Mouse (Mus musculus) forebrain, postnatal 0 days (tissue): ENCODE measurements around the gene E4f1. TPM values are rescaled to one million over a fixed set of nuclear protein-coding genes. Genes with fewer than 3 reads are reported as not detected.

Experiments
- ATAC-seq: fragments of 200-750 bp; cut with Nextera tagmentation; 2 replicates; pipeline ENCODE4 v1.8.0; 2017; ENCODE audit warnings: mild to moderate bottlenecking, moderate library complexity
- DNase-seq: peaks from one replicate; pipeline ENCODE4 v3.0.0-alpha.2; 2015
- H3K27ac ChIP-seq: fragments of 300-500 bp; sonication (generic); 2 replicates; pipeline ENCODE4 v1.5.1; 2014; ENCODE audit warnings: low read depth, mild to moderate bottlenecking, antibody characterized with exemption, low read length, moderate library complexity, mixed read lengths
- H3K27me3 ChIP-seq: fragments of 300-500 bp; sonication (generic); 2 replicates; pipeline ENCODE4 v1.6.1; 2014; ENCODE audit warnings: mild to moderate bottlenecking, low read length, mixed read lengths; ENCODE audit not compliant: insufficient read depth
- H3K36me3 ChIP-seq: fragments of 300-500 bp; sonication (generic); 2 replicates; pipeline ENCODE4 v1.6.1; 2014; ENCODE audit warnings: mild to moderate bottlenecking, moderate library complexity; ENCODE audit not compliant: insufficient read depth
- H3K4me1 ChIP-seq: fragments of 300-500 bp; sonication (generic); 2 replicates; pipeline ENCODE4 v1.6.1; 2014; ENCODE audit warnings: antibody characterized with exemption; ENCODE audit not compliant: insufficient read depth
- H3K4me2 ChIP-seq: fragments of 300-500 bp; sonication (generic); 2 replicates; pipeline ENCODE4 v1.6.1; 2014; ENCODE audit warnings: low read depth, mild to moderate bottlenecking, moderate library complexity
- H3K4me3 ChIP-seq: fragments of 300-500 bp; sonication (generic); 2 replicates; pipeline ENCODE4 v1.5.1; 2014; ENCODE audit warnings: low read depth, low read length, mixed read lengths
- H3K9ac ChIP-seq: fragments of 300-500 bp; sonication (generic); 2 replicates; pipeline ENCODE4 v1.6.1; 2014; ENCODE audit warnings: mild to moderate bottlenecking
- H3K9me3 ChIP-seq: fragments of 300-500 bp; sonication (generic); 2 replicates; pipeline ENCODE4 v1.6.1; 2016; ENCODE audit warnings: low read length
- CTCF ChIP-seq: sonication (generic); IDR thresholded peaks from 2 replicates; pipeline ENCODE4 v1.5.1; 2016; ENCODE audit warnings: antibody characterized with exemption, control low read depth, low read depth
- WGBS: fragments of 180-500 bp; shearing (Covaris S2); extraction: QIAGEN DNeasy Blood & Tissue Kit; methylation state at CpG from one replicate; pipeline ENCODE4 v1.1.7; 2014; 5-methylcytosine and 5-hydroxymethylcytosine counted together
- polyA plus RNA-seq: library from polyadenylated mRNA; unstranded; fragments of >200 nt; fragmentation: Nextera tagmentation; extraction: Ambion mirVana; gene quantifications from 2 replicates; pipeline ENCODE4 v1.2.1, GENCODE M21; 2015
- total RNA-seq: library from RNA; depleted of rRNA; stranded (reverse); fragments of >200 nt; gene quantifications from 2 replicates; pipeline ENCODE4 v1.2.3, GENCODE M21; 2014

E4f1 gene
- total and polyA plus RNA-seq, 2 experiments from 2014 or later, result 25.6 to 37.5 TPM

DNA sequence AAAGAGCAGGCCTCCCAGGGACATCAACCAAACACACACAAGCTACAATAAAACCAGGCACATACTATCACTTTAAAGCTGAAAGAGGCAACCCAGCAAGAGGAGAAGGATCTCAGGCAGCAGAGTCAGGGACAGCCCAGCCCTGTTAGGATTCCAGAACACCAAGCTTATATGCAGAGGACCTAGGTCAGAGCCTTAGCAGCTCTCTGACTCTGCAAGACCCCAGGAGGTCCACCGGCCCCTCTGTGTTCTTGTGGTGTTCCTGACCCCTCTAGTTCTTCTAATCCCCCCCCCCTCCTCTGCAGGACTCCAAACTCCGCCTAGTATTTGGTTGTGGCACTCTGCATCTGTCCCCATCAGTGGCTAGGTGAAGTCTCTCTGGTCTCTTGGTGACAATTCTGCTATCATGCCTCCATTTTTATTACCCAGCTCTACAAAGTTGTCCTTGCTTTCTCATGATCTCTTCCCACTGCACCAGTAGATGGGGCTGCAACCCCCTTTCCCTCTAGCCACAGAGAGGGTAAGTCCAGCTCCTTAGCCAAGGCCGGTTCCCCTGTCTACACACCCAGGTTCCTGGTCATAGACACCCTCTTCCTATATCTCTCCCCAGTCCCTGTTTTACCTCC is 10.2 kb upstream of the E4f1 start:
- H3K36me3 ChIP-seq, result peaks cover 20% of the 10 kb centered on the region
- H3K9ac ChIP-seq, result no peak overlapping the region
- H3K27me3 ChIP-seq, result no peaks in the 10 kb centered on the region
- no peak overlapping the region for H3K27ac ChIP-seq
- H3K4me1 ChIP-seq, result peaks cover 8% of the 10 kb centered on the region; the same call in 1 of the 2 replicates
- 43% methylated on average over 3 of the region's 3 CpGs for WGBS
- ATAC-seq (no peak), DNase-seq (no peak)
- no peaks in the 10 kb centered on the region for H3K9me3 ChIP-seq
- no peak overlapping the region for H3K4me3 ChIP-seq
- peak; percentile 41 for TF ChIP-seq CTCF
- no peak overlapping the region for H3K4me2 ChIP-seq

DNA sequence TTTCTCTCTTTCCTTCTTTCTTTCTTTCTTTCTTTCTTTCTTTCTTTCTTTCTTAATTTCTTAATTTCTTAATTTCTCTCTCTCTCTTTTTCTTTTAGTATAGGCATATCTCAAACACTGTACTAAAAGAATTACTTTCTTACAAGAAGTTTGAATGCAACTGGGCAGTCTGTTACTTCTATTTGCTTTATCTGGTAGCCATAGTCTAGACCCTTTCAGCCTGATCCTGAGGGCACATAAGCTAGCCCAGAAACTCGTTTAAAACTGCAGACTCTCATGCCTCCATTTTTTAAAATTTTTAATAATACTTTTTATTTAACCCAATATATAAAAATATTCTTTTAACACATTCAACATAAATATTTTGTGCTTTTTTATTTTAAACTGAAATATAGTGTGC is 9.3 kb upstream of the E4f1 start:
- H3K27ac ChIP-seq, result no peak overlapping the region
- ATAC-seq (no peak), DNase-seq (no peak)

GRCm38 (mm10) chr17:24478663-24479380 is 8.7 kb upstream of the E4f1 start, which contains the start of gene Mlst8:
TSS of gene Mlst8 (minus strand) at chr17:24479078.
- peak; percentile 92 for TF ChIP-seq CTCF
- peaks cover 8% of the 10 kb centered on the region; the same call in 1 of the 2 replicates for H3K4me1 ChIP-seq
- DNase-seq (peak; percentile 98), ATAC-seq (peak; percentile 96)
- peak within 1 kb of the TSS; percentile 95 for H3K27ac ChIP-seq
- peak within 1 kb of the TSS; percentile 78 for H3K4me3 ChIP-seq
- H3K9ac ChIP-seq, result peak within 1 kb of the TSS; percentile 74
- no peaks in the 10 kb centered on the region for H3K27me3 ChIP-seq
- peak within 1 kb of the TSS; percentile 57 for H3K4me2 ChIP-seq
- 2% methylated on average over 48 of the region's 48 CpGs for WGBS
- H3K36me3 ChIP-seq, result peaks cover 35% of the 10 kb centered on the region
- no peaks in the 10 kb centered on the region for H3K9me3 ChIP-seq

More for the DNA sequence above, 9.3 kb upstream of the E4f1 start:
- Histone ChIP-seq H3K36me3 (peaks cover 29% of the 10 kb centered on the region), H3K9ac (peak overlapping the region; percentile 74; the same call in 1 of the 2 replicates), H3K4me1 (peaks cover 8% of the 10 kb centered on the region; the same call in 1 of the 2 replicates), H3K9me3 (no peaks in the 10 kb centered on the region), H3K4me3 (peak overlapping the region; percentile 78), H3K4me2 (no peak overlapping the region; the same call in 1 of the 2 replicates), H3K27me3 (no peaks in the 10 kb centered on the region)
- no peak for TF ChIP-seq CTCF
- WGBS, result 13% methylated on average over 1 of the region's 1 CpGs

DNA sequence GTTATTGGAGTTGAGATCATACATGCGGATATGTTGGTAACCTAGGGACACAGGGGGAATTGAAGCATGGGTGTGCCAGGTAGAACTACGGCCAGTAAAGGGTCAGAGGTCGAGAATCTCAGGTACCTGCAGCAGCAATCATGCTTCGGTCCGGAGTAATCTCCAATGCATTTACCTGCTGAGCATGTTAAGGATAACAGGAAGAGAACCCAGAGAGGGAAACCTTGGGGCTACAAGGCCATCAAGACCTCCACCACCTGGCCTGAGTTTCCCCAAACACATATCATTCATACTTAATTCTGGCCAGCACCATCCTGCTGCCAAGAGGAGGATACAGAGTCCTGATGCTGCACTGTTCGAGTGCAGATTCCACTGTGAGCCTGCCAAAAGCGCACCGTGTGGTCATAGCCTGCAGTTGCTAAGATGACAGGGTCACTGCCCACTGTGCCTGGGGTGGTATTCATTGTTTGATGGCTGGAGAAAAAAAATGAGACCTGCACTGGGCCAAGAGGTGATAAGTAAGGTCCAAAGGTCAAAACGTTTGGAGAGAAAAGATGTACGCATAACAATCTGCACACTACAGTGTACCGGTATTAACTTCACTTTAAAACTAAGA is 8.0 kb upstream of the E4f1 start:
- H3K4me1 ChIP-seq, result peaks cover 8% of the 10 kb centered on the region; the same call in 1 of the 2 replicates
- no peak for ATAC-seq
- TF ChIP-seq CTCF, result no peak
- WGBS, result 48% methylated on average over 11 of the region's 11 CpGs
- H3K4me2 ChIP-seq, result peak overlapping the region; percentile 57
- no peak for DNase-seq
- peak overlapping the region; percentile 78 for H3K4me3 ChIP-seq
- H3K9ac ChIP-seq, result peak overlapping the region; percentile 74
- H3K9me3 ChIP-seq, result no peaks in the 10 kb centered on the region
- no peaks in the 10 kb centered on the region for H3K27me3 ChIP-seq
- H3K27ac ChIP-seq, result no peak overlapping the region
- H3K36me3 ChIP-seq, result peaks cover 37% of the 10 kb centered on the region

DNA sequence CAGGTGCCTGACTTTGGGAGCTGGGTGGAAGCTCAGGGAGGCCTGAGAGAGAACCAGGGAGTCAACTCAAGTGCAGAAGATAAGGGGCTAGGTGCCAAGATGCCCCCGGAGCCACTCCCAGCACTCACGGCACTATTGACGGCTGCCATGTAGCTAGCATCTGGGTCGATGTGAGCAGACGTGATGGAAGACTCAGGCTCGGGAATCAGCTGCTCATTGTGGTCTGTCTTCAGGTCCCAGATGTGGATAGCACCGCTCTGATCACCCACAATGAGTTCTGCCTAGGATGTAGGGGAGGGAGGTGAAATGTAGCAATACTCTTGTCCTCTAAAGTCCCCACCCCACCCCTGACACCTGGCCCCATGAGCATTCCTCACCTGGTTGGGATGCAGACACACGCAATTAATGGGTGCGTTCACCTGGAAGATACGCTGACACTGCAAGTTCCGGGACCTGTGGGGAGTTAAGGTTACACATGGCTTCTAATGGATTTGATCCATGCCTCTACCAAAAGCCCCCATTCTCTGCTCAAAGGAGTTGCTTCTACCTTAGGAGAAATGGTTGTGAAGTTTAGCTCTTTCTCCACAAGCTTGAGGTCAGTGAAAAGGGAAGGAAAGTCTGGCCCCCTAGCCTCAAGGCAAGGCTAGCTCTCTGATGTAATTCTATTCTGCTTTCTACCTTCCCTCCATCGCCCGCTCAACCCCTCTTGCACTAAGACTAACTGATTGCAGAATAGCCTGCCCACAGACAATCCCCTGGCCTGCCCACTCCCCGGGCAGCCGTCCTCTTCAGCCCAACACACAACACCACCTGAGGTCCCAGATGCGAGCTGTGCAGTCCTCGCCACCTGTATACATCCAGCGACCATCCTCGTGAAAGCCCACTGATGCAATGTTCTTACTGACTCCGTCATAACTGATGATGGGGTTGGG is 7.2 kb upstream of the E4f1 start:
- Histone ChIP-seq H3K4me3 (no peak overlapping the region), H3K9ac (no peak overlapping the region), H3K36me3 (peaks cover 37% of the 10 kb centered on the region), H3K4me2 (no peak overlapping the region), H3K27ac (no peak overlapping the region), H3K4me1 (peaks cover 9% of the 10 kb centered on the region), H3K27me3 (no peaks in the 10 kb centered on the region), H3K9me3 (no peaks in the 10 kb centered on the region)
- TF ChIP-seq CTCF, result no peak
- WGBS, result 91% methylated on average over 20 of the region's 20 CpGs
- no peak for ATAC-seq
- DNase-seq, result no peak

DNA sequence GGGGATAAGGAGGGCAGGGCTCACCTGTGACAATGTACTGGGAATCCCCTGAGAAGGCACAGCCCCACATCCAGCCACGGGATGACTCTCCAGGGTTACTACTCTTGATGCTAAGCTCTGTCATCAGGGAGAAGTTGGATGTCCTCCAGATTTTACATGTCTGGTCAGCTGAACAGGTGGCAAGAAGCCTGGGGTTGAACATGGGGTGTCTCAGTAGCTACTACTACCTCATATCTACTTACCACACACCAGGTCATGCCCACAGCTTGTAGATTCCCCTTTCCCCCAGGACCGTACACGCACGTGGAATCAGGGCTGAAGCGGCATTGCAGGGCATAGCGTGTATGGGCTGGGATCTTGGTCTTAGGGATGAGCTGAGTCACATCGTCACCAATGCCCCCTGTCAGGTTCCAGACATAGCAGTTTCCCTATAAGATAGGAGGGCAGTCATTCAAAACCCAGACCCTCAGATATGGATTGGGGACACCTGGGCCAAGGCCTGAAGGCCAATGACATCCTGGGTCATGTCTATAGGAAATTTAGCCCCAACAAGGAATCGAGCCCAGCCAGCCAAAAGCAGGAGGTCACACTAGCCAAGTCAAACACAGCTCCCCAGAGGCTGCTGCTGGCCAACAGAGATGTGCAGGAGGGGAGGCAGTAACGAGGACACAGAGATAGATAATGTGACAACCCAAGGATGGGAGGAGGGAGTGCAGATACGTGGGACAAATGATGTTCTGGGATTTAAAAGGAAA is 6.1 kb upstream of the E4f1 start:
- ATAC-seq (no peak), DNase-seq (no peak)
- peaks cover 37% of the 10 kb centered on the region for H3K36me3 ChIP-seq
- no peak for TF ChIP-seq CTCF
- no peaks in the 10 kb centered on the region for H3K27me3 ChIP-seq
- 94% methylated on average over 10 of the region's 10 CpGs for WGBS
- no peak overlapping the region for H3K27ac ChIP-seq
- no peak overlapping the region for H3K4me3 ChIP-seq
- H3K9me3 ChIP-seq, result no peaks in the 10 kb centered on the region
- no peak overlapping the region for H3K4me2 ChIP-seq
- no peak overlapping the region for H3K9ac ChIP-seq
- H3K4me1 ChIP-seq, result peaks cover 18% of the 10 kb centered on the region
